Mouse (Mus musculus): ENCODE results near the gene Htr5b. TPM values are rescaled to one million over a fixed set of nuclear protein-coding genes. Genes with fewer than 3 reads are reported as not detected.

Htr5b gene
- polyA plus RNA-seq, 1 experiment from 2014 or later, result not detected

Other genes starting within 250 kb of the Htr5b start
- 16.0 and 16.4 TPM in 2 replicates for gene Insig2, start 195.9 kb downstream of the Htr5b start, polyA plus RNA-seq (2014; fragmentation: Nextera tagmentation; extraction: Ambion mirVana)
- gene Ccdc93, start 97.4 kb downstream of the Htr5b start, polyA plus RNA-seq (2014; fragmentation: Nextera tagmentation; extraction: Ambion mirVana), result 9.3 and 10.1 TPM in 2 replicates
- 78.1 and 84.1 TPM in 2 replicates for gene Ddx18, start 39.5 kb upstream of the Htr5b start, polyA plus RNA-seq (2014; fragmentation: Nextera tagmentation; extraction: Ambion mirVana)

Measured in intestine, embryonic 14.5 days (tissue).